Mouse (Mus musculus): Measurements from ENCODE around the gene Tarbp2. TPM values are rescaled to one million over a fixed set of nuclear protein-coding genes. Genes with fewer than 3 reads are reported as not detected.

The Tarbp2 gene
- polyA plus RNA-seq, 1 experiment: 121 TPM

DNA sequence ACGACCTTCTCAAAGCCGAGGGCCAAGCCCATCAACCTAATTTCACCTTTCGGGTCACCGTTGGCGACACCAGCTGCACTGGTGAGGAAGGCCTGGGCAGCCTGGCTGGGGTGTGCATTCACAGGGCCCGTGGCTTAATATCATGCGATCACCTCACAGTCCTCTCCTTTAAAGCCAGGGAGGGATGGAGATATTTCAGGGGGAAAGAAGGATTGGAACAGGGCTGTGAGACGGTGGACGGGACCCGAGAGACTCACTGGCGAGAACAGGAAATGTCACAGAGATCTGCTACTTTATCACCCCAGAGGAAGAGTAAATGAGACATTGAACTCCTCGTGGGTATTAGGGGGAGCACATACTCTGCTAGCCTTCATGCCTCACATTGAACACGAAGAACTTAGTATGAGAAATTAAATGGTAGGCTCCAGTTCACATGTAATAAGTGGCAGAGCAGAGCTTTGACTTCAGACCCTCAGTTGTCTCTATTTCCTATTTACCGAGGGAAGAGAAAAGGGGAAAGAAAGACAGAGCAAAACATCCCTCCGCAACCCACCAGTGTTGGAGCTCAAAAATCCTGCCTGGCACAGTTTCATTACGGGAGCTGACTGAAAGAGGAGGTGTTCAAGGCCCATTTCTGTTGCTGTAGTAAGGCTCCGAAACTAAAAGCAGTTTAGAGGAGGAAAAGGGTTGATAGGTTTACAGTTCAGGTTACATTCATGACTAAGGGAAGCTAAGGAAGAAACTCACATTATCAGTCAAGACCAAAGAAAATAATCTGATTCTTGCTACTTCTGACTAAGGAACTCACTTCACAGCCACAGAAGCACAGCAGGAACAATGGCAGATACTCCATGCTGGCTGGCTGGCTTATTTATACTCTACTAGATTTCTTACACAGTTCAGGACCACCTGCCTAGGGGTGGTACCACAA, 1.5 kb downstream of the Tarbp2 start:
- TF ChIP-seq POLR2A (IDR thresholded peaks at IDR 0.05; ENCODE audit: borderline replicate concordance, insufficient read depth, low read length) (no peak), CTCF (IDR thresholded peaks at IDR 0.05; ENCODE audit: borderline replicate concordance, insufficient read depth, low read depth, low read length) (no peak)
- H3K4me3 ChIP-seq (replicated peaks; ENCODE audit: insufficient read depth, low read depth, low read length): peak overlapping the region; percentile 91
- peaks cover 22% of the 10 kb centered on the region for H3K4me1 ChIP-seq (ENCODE audit: control insufficient read depth, insufficient read depth, low read length)
- 25% methylated on average over 17 of the region's 17 CpGs for WGBS
- no peaks in the 10 kb centered on the region for H3K27me3 ChIP-seq (ENCODE audit: control insufficient read depth, insufficient read depth, low read length)
- H3K27ac ChIP-seq (ENCODE audit: insufficient read depth, low read length): peak overlapping the region; percentile 87
- DNase-seq: no peak

DNA sequence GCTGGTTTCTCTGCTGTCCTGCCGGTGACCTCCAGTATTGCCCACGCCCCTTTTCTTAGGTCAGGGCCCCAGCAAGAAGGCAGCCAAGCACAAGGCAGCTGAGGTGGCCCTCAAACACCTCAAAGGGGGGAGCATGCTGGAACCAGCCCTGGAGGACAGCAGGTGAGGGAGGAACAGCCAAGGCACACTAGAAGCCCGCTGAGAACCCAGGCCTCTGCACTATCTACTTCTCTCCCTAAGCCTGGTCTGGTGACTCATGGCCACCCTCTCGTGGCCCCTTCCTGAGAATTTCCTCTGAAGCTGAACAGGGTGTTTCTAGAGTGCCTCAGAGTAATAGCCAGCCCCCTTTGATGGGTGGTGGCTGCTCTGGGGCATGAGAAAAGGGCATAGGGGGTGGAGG, 2.4 kb downstream of the Tarbp2 start:
- Histone ChIP-seq H3K4me3 (replicated peaks; ENCODE audit: insufficient read depth, low read depth, low read length) (no peak overlapping the region), H3K4me1 (ENCODE audit: control insufficient read depth, insufficient read depth, low read length) (peaks cover 26% of the 10 kb centered on the region), H3K27ac (ENCODE audit: insufficient read depth, low read length) (peak overlapping the region; percentile 62), H3K27me3 (ENCODE audit: control insufficient read depth, insufficient read depth, low read length) (no peaks in the 10 kb centered on the region)
- DNase-seq: peak; percentile 60 to 75
- 17% methylated on average over 4 of the region's 4 CpGs for WGBS
- TF ChIP-seq CTCF (IDR thresholded peaks at IDR 0.05; ENCODE audit: borderline replicate concordance, insufficient read depth, low read depth, low read length): no peak
- no peak for TF ChIP-seq POLR2A (IDR thresholded peaks at IDR 0.05; ENCODE audit: borderline replicate concordance, insufficient read depth, low read length)

DNA sequence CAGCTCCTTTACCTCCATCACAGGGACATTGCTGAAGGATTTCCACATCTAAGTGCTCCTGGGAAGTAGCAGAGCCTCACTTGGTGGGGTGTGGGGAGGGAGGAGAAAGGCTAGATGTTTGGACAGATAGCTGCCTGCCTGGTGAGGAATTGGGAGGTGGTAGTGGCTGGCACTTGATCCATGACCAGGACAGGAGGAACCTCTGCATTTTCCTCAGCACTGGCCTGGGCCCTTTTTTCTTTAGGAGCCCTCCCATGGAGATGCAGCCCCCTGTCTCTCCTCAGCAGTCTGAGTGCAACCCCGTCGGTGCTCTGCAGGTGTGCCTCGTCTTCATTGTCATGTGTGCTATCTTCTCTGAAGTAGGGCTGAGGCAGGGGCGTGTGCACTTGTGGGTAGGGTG, 3.5 kb downstream of the Tarbp2 start:
- 74% methylated on average over 4 of the region's 4 CpGs for WGBS
- peak overlapping the region; percentile 62; the same call in 1 of the 2 replicates for H3K27ac ChIP-seq (ENCODE audit: insufficient read depth, low read length)
- H3K27me3 ChIP-seq (ENCODE audit: control insufficient read depth, insufficient read depth, low read length): no peaks in the 10 kb centered on the region
- TF ChIP-seq POLR2A (IDR thresholded peaks at IDR 0.05; ENCODE audit: borderline replicate concordance, insufficient read depth, low read length) (no peak), CTCF (IDR thresholded peaks at IDR 0.05; ENCODE audit: borderline replicate concordance, insufficient read depth, low read depth, low read length) (no peak)
- peaks cover 26% of the 10 kb centered on the region for H3K4me1 ChIP-seq (ENCODE audit: control insufficient read depth, insufficient read depth, low read length)
- DNase-seq: peak in 1 of 2 experiments; percentile 23
- H3K4me3 ChIP-seq (replicated peaks; ENCODE audit: insufficient read depth, low read depth, low read length): no peak overlapping the region

DNA sequence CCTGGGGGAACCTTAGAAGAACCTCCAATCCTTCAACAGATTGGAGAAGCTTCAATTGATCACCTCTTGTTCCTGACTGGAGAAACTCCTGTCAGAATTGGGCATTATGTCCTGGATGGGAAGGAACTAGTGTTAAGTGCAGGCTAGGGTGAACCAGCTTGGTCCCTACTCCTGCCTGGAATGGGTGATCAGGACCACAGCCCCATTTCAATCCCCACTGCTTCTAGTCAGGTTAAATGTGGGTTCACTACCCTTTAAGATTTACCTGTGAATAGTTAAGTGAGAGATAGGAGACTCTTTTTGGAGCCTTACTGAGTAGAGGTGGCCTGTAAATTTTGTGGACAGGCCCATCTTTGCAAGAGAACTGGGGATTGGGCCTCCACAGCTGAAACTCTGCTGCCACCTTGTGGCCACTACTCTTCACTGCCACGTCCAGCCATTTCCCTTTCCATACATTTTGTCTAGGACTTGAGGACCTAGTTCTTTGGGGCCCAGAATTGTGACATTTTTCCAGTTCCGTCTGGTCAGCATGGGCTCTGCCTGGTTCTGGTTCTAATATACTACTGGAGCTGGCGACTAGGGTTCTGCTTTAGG, 7.0 kb downstream of the Tarbp2 start, which contains the start of gene Npff:
Npff (minus strand) TSS at position 51 of the 594 bp plus-strand sequence.
- no peak for TF ChIP-seq POLR2A (IDR thresholded peaks at IDR 0.05; ENCODE audit: borderline replicate concordance, insufficient read depth, low read length)
- TF ChIP-seq CTCF (IDR thresholded peaks at IDR 0.05; ENCODE audit: borderline replicate concordance, insufficient read depth, low read depth, low read length): peak; percentile 87
- H3K27me3 ChIP-seq (ENCODE audit: control insufficient read depth, insufficient read depth, low read length): no peaks in the 10 kb centered on the region
- peak; percentile 84 to 89 for DNase-seq
- 4% methylated on average over 3 of the region's 3 CpGs for WGBS
- H3K4me3 ChIP-seq (replicated peaks; ENCODE audit: insufficient read depth, low read depth, low read length): no peak within 1 kb of the TSS
- peak within 1 kb of the TSS; percentile 36 for H3K27ac ChIP-seq (ENCODE audit: insufficient read depth, low read length)
- H3K4me1 ChIP-seq (ENCODE audit: control insufficient read depth, insufficient read depth, low read length): peaks cover 30% of the 10 kb centered on the region

DNA sequence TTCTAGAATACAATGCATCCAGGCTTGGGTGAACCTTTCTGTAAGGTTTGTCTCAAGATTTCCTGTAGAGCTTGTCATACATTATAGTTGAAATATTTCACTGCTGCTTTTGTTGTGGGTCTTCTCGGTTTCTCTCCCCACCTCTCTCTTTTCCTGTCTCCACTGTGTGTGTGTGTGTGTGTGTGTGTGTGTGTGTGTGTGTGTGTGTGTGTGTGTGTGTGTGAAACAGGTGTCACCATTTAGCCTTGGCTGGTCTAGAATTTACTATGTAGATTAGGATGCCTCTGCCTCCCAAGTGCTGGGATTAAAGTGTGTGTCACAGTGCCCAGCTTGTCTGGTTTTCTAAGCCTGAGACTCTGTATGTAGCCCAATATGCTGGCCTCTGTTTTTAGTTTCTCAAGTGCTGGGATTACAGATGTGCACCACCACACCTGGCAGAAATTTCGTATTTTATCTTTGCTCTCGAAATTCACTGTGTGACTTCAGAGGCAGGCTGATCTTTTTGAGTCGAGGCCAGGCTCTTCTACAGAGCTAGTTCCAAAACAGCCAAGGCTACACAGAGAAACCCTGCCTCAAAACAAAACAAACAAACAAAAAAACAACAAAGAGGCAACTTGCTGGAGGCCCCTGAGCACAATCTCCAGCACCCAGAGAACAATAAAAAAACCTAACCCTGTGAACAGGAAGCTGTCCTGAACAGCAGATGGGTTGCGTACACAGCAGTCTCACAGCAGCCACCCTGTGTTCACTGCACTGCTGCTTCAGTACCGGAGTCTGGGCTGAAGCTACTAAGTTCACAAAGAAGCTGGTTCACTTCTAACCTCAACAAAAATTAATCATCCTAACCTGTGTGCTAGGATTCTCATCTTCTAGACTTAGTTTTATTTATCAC, 8.4 kb downstream of the Tarbp2 start:
- Histone ChIP-seq H3K4me1 (ENCODE audit: control insufficient read depth, insufficient read depth, low read length) (peaks cover 27% of the 10 kb centered on the region), H3K4me3 (replicated peaks; ENCODE audit: insufficient read depth, low read depth, low read length) (no peak overlapping the region), H3K27me3 (ENCODE audit: control insufficient read depth, insufficient read depth, low read length) (no peaks in the 10 kb centered on the region), H3K27ac (ENCODE audit: insufficient read depth, low read length) (peak overlapping the region; percentile 39; the same call in 1 of the 2 replicates)
- no peak for TF ChIP-seq CTCF (IDR thresholded peaks at IDR 0.05; ENCODE audit: borderline replicate concordance, insufficient read depth, low read depth, low read length)
- no peak for TF ChIP-seq POLR2A (IDR thresholded peaks at IDR 0.05; ENCODE audit: borderline replicate concordance, insufficient read depth, low read length)
- DNase-seq: no peak
- 69% methylated on average over 6 of the region's 6 CpGs for WGBS

DNA sequence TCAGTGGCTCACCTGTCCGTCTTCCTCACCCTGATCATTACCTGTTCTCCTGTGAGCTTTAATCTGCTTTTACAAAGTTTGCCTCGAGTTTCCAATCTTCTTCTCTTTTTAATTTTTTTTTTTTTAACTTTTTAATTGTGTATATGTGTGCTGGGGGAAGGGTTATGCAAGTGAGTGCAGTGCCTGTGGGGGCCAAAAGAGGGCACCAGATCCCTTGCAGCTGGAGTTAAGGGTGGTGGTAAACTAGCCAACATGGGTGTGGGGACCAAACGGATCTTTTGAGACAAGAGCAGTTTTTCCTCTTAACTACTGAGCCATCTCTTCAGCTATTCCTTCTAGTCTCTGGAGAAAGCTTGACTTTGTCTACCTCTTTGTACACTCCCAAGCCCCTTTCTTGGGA, 9.9 kb downstream of the Tarbp2 start:
- H3K4me1 ChIP-seq (ENCODE audit: control insufficient read depth, insufficient read depth, low read length): peaks cover 36% of the 10 kb centered on the region
- no peak for TF ChIP-seq POLR2A (IDR thresholded peaks at IDR 0.05; ENCODE audit: borderline replicate concordance, insufficient read depth, low read length)
- peak; percentile 61; the same call in 1 of the 2 replicates for TF ChIP-seq CTCF (IDR thresholded peaks at IDR 0.05; ENCODE audit: borderline replicate concordance, insufficient read depth, low read depth, low read length)
- peak in 1 of 2 experiments; percentile 24 for DNase-seq
- no peak overlapping the region for H3K4me3 ChIP-seq (replicated peaks; ENCODE audit: insufficient read depth, low read depth, low read length)
- H3K27ac ChIP-seq (ENCODE audit: insufficient read depth, low read length): no peak overlapping the region
- no peaks in the 10 kb centered on the region for H3K27me3 ChIP-seq (ENCODE audit: control insufficient read depth, insufficient read depth, low read length)
- 72% methylated on average over 3 of the region's 3 CpGs for WGBS

DNA sequence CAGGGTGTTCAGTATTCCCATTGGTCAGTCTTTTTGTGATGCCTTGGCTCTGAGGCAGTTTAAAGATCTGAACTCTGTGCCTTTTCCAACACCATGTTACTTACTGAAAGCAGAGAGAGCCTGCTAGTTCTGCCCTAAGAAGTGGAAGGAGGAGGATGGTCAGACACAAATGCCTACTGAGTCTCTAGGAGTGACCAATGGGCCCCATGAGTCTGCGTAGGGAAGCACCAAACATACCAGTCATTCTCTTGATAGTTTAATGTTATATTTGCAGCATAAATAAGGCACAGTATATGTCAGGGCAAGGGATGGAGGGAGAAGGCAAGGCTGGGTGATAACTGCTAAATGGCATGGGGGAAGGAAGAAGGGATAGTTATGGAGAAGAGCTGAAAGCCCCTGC, 10.4 kb downstream of the Tarbp2 start:
- H3K27me3 ChIP-seq (ENCODE audit: control insufficient read depth, insufficient read depth, low read length): no peaks in the 10 kb centered on the region
- 100% methylated on average over 1 of the region's 1 CpGs for WGBS
- peak in 1 of 2 experiments; percentile 8 for DNase-seq
- no peak for TF ChIP-seq CTCF (IDR thresholded peaks at IDR 0.05; ENCODE audit: borderline replicate concordance, insufficient read depth, low read depth, low read length)
- TF ChIP-seq POLR2A (IDR thresholded peaks at IDR 0.05; ENCODE audit: borderline replicate concordance, insufficient read depth, low read length): no peak
- peaks cover 41% of the 10 kb centered on the region for H3K4me1 ChIP-seq (ENCODE audit: control insufficient read depth, insufficient read depth, low read length)
- no peak overlapping the region for H3K27ac ChIP-seq (ENCODE audit: insufficient read depth, low read length)
- H3K4me3 ChIP-seq (replicated peaks; ENCODE audit: insufficient read depth, low read depth, low read length): no peak overlapping the region
